Mouse (Mus musculus) kidney, adult 2 months (tissue): ENCODE measurements around the gene Thra.

Experiments
- CTCF ChIP-seq: fragments of 200-500 bp; conservative IDR thresholded peaks from 2 replicates; pipeline ENCODE4 v1.5.1; 2011; ENCODE audit warnings: low read depth, mild to moderate bottlenecking, control low read depth, low read length, moderate library complexity, mixed read lengths; ENCODE audit not compliant: insufficient read depth, insufficient read length
- POLR2A ChIP-seq: fragments of 200-500 bp; IDR thresholded peaks from one replicate; pipeline ENCODE4 v1.6.1; 2011; ENCODE audit warnings: low read depth, low read length, control low read depth

DNA sequence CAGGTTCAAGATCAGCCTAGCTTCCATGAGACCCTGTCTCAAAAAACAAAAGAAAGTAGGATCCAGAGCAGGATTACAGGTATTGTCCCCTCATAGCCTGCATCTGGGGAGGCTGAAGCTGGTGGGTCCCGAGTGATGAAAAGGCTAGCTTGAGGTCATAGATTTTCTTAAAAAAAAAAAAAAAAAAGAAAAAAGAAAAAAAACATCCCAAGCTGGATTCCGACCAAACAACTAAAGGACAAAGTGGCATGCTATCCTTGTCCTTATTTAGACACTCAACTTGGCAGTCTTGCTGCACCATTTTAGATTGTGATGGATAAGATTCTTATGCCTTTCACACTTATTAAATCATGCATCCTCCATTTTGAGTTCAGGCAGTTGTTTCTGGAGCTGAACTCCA lies 68.0 kb downstream of the Thra start:
- TF ChIP-seq POLR2A (no peak), CTCF (no peak)
